Mouse (Mus musculus) retina, adult 2 months (tissue): Measurements from ENCODE around the gene Crhbp.
A peak's percentile ranks its signal among the peaks of the same experiment; 100 is the strongest.

Experiments used
- DNase-seq: peaks from one replicate; pipeline ENCODE4 v3.0.0-alpha.2; 2012; ENCODE audit warnings: low read depth, low spot score

The Crhbp gene

DNA sequence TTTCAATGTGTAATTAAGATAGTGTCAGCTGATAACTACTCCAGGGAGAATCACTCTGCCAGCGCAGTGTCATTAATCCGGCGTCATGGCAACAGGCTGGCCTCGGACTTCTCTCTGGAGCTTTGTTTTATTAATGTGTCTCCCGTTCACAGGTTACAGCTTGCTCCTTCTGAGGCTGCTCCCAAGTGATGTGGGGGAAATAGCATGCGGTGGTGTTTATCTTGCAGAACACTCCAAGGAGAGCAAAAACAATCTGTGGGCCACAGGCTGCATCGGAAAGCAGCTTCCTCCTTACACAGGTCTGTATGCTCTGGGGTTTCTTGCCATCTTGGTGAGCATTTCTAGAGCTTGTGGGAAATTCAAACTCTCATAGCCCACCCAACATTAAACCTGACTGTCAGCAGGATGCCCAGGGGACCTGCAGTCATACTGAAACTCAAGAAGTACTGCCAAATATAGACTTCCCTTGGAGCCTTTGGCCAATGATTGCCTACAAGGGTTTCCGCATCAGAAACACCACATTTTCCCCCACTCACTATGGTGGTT is 25.4 kb downstream of the Crhbp start:
- no peak for DNase-seq

DNA sequence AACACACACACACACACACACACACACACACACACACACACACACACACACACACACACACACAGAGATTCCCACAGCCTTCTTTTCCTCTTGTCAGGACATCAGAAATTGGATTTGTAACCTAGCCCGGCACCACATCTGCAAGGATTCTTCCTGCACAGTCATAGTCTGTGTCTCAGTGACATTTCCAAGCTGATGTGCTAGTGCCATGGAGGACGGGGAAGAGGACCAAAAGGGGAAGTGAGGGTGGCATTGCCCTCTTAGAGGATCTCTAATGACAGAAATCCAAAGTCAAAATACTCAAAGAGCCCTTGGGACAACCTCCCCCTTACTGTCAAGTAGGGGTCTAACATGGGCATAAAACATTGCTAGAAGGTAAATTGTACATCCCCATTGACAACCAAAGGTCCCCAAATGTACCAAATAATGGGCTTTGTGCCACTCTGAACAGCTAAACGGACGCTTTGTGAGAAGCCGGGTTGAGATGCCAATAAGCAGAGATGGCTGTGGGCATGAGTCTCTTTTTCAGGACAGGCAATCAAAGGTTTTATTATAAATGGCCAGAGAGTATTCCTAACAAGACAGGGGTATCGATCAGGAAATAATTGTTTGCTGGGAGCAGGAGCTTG is 26.0 kb downstream of the Crhbp start:
- DNase-seq = no peak

DNA sequence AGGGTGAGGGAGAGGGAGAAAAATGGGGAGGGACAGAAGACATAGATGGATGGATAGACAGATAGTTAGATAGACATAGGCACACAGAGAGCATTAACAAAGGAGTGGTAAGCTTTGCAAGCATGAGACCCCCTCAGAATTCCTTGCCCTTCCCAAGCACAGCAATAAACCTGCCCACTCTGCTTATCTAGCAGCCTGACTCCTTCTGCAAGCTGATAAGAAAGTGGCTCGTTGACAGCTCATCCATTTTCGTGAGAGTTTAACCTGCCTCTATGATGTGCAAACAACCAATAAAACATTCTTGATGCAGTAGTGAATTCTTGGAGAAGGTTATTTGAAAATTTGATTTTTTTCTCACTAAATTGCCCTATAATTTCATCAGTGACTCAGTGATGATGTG is 32.5 kb downstream of the Crhbp start:
- no peak for DNase-seq

DNA sequence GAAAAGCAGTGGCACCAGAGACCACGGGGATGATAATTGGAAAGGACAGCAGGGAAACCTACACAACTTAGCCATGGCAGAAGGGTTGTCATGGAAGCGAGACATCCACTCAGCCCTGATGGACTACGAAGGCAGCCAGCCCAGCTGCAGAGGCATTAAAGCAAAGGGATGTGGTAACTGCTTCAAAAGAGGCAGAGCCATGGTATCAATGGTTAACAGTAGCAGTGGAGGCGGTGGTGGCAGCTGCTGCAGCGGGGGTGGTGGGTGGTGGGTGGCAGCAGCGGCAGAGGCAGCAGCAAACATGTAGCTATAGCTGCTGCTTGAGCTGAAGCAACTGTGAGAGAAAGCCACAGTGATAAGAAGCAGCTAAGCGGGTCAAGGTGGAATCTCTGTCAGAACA is 51.5 kb downstream of the Crhbp start:
- DNase-seq = no peak

DNA sequence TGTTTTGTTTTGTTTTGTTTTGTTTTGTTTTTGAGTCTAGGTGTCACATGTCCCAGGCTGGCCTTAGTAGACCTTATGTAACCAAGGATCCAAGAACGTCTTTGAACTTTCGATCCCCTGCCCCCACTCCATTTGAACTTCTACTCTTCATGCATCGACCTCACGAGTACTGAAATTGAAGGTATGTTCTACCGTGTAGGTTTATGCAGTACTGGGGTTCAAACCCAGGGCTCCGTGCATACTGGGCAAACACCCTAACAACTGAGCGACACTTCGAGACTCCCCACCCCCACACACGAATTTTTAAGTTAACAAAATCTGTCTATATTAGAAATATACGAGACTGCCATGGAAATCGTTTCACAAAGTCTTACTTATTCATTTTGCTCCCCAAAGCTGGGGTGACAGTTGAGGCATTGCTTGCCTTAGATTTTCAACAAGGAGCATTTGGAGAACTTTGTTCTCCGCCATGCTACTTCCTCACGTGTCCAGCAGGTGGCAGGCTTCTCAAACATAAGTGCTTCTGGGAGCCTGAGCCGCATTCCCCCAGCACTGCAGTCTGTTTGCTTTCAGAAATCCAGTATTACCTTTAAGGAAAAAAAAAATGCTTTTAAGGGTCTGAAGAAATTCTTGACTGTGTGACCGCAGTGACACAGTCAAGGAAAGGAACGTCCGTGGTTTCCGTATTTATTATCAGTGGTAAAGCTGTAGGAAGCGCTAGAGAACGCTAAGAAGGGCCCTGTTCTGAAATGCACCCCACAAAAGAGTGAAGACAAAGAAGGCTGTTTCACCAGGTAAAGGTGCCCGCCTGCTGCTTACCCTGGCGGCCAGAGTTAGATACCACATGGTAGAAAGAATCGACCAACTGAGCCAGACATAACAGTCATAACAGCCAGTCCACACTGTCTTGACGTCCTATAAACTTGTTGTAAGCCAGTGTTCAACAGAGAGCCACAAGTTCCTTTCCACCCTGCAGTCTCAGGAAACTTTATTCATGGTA is 54.6 kb downstream of the Crhbp start:
- peak; percentile 57 for DNase-seq

DNA sequence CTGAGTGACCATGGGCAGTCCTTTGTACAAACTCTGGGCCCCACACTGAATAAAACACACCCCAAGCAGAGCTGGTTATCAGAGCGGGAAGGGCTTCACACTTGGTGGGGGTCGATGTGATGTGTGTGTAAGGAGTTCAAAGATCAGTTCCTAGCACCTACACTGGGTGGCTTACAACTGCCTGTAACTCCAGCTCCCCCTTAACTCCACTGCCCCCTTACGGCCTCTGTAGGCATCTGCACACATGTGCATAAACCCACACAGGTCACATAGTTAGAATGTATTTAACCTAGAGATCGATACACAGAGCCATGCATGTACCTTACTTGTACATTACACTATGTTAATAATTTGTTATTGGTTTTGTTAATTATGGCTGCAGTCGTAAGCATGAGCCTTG is 56.5 kb downstream of the Crhbp start:
- DNase-seq = no peak

DNA sequence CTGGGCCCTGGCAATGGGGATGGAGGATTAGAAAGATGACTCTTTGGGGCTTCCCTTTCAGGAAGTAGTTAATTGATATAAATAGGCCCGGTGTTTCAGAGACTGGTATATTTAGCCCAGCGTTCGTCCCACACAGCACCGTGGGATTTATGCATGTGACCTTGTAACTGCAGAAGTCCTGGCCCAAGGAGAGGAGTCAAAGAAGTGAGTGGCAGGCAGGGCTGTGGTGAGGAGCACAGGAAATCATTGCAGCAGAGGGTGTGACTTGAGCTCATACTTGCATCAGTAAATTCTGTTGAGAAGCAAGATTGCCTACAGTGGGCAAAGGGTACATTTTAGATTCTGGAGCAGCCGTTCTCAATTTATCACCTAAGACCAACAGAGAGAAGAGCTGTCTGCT is 62.3 kb downstream of the Crhbp start:
- DNase-seq = no peak
